Mouse (Mus musculus): Measurements from ENCODE around the gene Col16a1.

The Col16a1 gene

DNA sequence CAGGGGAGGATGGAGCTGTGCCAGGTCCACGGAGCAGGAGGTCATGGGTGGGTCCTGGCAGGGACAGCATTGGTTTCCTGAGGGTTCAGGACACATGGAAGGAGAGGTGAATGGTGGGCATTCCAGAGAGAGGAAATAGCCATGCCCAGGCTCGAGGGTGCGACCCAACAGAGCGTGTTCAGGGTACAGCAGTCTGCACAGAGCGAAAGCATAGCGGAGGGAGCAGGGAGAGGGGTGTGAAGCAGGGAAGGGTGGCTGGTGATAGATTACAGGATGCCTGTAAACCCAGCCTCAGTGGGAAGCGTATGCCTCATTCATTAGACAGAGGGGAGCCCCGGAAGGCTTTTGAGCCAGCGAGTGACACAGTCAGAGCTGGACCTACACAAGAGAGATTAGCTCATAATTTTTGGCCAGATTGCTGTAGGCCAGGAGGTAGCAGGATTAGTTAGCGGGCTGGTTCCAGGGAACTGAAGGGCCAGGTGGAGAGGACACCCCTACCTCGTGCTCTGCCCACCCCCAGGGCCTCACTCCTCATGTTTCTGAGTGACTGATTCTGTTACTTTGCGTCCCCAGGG is 37.7 kb downstream of the Col16a1 start:
- peak; percentile 40 for DNase-seq

DNA sequence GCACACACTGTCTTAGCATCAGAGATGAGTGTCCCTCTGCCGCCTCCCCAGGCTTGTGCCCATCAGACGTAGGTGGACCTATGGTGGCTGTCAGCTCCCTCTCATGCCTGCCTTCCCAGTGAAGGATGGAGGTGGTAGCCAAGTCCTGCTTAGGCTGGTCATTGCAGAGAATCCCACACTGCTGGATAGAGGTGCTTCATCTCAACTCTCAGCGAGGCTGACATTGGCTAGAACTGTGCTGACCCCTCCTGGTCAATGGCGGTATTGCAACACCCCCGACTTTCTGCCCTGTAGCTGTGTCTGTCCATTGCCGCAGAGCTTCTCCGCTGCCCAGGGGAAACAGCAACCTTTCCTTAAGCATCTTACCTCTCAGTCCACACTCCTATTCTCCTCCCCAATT is 39.7 kb downstream of the Col16a1 start:
- peak; percentile 94 for DNase-seq

DNA sequence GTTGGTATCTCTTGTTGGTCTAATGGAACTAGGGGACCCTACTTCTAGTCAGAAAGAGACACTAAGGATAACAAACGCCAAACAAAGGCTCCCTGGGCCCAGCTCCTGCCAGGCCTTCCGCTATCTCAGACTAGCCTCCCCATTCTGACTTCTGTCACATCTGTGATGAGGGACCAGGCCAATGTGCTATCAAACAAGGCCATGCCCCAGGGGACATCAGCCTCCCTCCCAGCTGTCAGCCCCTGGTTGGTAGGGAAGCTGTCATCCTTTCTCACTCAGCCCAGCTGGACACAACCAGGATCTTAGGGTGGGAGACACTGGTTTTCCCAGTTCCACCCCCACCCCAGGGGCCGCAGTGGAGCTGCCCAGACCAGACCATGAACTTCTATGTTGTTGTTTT is 47.5 kb downstream of the Col16a1 start:
- DNase-seq, result no peak

DNA sequence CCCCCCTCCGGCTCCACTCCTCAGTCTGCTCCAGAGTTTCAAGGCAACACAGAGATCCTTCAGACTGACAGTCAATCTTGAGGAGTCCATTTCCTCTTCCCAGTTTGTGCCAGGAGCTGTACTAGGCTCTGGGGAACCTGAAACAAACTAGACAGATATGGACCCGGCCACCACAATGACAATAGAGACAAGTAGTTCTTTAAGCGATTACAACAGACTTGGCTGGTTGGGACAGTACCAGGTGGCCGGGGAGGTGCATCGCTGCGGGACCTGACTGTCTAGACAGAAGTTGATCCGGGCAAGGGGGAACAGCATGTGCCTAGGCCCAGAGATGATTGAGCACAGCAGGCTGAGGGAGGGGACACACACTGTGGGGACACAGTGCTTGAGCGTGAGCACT is 53.5 kb downstream of the Col16a1 start:
- peak; percentile 22 for DNase-seq

DNA sequence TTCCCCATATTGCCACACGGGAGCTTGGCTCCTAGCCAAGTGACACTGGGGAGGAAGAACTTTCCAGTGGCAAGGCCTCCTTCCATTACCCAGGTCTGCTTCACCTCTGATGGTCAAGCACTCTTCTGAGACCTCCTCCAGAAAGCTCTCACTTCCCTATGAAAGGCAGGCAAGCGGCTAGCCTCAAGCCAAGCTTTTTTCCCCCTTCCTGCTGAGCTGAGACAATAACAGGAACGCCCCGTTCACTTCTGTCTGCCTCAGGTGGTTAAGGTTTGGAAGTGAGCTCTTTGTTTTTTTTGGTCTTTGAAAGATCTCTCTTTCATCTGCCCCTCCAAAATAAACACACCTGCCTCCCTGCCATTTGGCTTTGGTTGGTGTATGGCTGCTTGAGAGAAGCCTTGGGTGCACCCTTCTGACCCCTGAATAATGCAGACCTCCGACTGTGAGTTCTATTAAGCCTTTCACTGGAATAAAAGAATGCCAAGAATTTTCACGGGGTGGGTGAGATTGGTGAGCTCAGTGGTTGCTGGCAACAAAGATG is 54.5 kb downstream of the Col16a1 start, which contains the start of gene Pef1:
Gene Pef1 (plus strand): TSS at position 448 of the 541 bp plus-strand sequence.
- no peak for DNase-seq

DNA sequence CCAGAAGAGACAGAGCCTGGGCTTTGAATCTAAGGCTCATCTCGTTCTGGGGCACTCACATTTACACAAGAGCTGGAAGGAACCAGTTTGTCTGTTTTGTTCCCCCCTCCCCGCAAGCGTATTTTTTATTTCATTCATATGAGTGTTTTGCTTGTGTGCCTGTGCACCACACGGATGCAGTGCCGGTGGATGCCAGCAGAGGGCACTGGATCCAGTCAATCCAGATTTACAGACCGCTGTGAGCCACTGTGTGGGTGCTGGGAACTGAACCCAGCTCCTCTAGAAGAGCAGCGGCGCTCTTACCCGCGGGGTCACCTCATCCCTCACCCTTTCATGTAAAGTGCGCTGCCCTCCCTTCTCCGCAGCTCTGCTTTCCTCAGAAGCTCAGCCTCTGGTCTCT is 56.0 kb downstream of the Col16a1 start:
- DNase-seq, result no peak

DNA sequence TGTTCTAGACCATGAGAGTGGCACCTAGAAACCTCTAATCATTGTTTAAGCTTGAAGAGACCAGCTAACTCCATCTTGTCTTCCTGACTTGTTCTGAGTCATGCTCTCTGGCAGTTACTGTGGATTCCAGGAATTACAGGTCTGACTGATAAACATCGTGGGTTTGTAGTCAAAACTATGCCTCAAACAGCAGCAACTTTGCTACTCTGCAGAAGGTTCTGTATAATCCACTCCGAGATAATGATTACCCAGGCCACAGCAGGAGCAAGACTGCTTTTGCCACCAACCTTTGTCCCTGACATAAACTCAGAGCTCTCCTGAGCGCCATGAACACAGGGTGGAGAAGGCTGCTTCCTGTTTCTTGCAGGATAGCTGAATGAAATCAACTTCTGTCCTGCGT is 56.9 kb downstream of the Col16a1 start:
- DNase-seq, result no peak

DNA sequence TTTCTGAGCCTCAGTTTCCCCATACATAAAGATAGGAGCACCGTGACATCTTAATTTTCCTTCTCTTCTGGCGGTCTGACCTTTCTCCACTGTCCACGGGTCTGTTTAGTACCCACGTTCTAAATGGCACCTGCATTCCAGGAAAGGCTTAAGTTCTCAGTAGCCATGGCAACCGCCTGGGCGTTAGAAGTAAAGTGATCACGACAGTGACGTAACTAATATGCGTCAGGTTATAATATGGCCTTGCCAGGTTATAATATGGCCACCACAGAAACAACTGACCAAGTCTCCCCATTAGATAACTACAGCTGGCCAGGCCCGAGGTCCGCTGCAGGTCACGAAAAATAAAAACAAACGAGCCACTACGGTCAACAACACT is 59.4 kb downstream of the Col16a1 start:
- DNase-seq, result no peak

DNA sequence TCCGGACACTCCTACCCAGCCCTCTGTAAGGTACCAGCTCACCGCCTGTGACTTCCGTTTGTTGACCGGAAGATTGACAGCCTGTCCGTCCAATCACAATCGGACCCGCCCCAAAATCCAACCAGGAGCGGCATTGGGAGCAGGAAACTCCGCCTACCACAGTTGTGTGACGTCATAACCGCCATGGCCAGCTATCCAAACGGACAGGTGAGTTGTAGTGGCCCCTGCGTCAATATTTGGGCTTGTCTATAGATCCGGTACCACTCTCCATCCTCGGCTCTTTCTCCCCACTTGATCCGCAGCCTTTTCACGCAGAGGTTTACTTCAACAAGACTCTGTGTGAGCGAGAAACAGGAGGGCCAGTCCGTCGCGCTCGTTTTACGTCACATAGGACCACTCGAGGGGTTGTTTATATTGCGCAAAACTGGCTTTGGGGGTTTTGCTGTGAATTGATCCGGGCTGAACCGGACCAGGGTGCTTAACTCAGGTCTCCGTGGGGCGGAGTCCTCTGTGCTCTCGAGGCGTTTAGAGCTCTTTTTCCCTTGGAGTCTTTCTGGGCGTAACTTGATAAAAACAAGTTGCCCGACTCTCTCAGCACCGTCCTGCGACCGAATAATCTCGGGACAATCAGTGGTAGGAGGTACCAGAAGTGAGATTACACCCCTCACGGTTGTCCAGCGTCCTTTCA is 59.9 kb downstream of the Col16a1 start:
- DNase-seq, result peak; percentile 100

DNA sequence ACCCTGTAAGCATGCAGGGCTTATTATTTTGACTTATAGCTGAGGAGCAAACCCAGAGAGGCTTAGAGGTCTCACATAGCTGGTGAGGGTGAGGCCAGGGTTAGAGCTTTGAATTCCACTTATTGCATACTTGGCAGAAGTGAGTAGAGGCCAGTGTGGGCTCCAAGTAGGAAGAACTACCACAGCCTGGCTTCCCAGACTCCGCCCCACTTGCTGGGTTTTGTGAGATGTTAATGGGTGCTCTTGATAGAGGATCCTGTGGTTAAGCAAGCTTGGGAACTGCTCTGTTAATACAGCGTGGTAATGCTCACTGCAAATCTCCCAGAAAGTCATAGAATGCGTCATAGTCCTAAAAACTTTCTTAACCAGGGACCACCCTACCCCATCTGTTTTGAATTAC is 61.3 kb downstream of the Col16a1 start:
- no peak for DNase-seq

DNA sequence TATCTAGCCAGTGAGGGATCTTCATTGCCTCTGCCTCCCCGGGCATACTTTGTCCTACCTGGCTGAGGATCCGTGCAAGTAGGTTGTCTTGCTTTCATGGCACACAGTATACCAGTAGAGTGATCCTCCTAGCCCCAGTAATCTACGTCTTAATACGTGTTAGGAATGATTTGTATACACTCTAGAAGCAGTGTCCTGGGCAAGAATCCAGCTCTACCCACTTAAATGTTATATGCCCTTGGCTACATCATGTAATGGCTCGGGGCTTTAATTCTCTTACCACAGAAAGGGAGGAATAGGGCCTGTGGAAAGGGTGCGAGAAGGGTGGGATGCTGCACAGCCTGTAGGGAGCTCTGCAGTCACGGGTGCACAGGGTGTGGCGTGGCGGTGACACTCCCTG is 62.0 kb downstream of the Col16a1 start:
- no peak for DNase-seq

DNA sequence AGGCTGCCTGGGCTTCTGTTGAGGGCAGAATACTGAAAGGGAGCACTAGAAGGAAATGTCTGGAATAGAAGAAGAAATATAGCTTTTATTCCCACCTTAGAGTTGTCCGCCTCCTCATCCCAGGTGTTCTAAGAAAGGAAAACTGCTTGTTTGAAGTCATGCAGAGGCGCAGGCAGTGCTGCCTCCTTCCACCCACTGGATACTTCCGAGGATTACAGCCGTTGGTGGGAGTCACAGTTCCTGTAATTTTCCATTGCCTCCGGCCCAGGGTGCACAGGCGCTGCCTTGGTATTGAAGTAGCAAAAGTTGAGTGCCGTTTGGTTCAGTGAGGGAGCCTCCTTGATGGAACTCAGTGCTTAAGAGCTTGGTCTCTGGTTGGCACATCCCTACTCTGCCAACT is 62.5 kb downstream of the Col16a1 start:
- no peak for DNase-seq

DNA sequence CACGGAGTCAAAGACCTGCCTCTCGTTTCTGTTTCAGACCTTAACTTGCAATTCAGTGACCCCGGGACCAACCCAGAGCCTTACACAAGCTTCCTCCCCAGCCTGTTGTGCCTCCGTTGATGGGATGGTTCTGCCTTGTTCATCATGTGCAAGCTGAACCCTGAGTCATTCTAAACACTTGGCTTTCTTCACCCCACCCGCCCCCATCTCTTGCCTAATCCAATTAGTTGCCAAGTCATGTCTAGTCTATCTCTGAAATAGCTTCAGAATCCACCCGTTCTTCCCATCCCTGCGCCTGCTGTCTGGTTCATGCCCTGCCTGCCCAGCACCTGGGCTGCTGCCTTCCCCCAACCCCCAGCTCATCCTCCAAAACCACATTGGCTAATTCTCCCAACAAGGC is 64.7 kb downstream of the Col16a1 start:
- DNase-seq, result no peak

DNA sequence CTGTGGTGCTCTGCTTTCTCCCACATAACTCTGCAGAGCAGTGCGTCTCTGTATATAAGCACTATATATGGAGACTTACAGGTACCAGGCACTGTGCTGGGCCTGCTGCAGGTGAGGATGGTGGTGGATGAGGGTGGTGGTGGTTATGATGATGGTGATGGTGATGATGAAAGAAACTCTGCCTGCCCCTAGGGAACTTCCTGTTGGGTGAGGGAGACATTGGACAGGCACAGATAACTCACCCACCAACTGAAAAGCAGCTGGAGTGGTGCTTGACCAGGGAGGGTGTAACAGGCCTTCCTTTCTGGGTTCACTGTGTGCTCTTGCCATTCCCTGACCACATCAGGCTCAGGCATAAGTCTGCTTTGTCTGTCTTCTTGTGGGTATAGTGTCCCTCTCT is 65.1 kb downstream of the Col16a1 start:
- DNase-seq, result no peak

DNA sequence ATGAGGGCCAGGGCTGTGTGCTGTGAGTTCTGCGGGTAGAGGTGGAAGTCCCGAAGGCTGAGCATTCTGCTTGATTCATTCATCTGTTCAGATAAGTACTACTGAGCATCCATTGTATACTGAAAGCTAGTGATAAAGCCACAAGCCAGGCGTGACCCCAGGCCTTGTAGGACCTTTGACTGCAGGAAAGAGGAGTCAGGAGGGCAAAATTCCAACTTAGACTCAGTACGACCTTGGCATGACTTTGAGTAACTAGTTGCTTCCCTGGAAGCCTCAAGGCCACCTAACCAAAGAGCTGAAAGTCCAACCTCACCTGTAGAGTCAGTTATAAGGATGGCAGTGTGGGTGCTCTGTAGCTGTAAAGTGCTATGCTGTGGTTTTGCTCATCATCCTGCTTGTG is 73.1 kb downstream of the Col16a1 start:
- DNase-seq, result no peak

DNA sequence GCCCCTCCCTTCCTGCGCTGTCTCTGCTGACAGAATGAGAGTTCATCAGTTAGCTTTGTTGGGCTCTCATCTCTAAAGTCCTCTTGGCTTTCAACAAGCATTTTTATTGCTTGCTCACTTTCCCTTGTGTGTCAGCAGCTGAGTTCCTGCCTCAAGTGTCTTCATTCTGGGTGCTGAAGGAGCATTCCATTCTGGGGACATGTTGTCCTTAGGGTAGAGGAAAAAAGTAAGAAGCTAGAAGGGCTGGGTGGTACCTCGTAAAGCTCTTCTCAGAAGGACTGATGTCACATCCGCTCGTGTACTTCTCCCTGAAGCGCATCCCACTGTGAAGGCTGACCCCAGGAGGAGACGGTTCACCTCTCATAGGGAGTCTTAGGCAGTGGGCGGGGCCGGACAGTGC is 73.9 kb downstream of the Col16a1 start:
- no peak for DNase-seq

DNA sequence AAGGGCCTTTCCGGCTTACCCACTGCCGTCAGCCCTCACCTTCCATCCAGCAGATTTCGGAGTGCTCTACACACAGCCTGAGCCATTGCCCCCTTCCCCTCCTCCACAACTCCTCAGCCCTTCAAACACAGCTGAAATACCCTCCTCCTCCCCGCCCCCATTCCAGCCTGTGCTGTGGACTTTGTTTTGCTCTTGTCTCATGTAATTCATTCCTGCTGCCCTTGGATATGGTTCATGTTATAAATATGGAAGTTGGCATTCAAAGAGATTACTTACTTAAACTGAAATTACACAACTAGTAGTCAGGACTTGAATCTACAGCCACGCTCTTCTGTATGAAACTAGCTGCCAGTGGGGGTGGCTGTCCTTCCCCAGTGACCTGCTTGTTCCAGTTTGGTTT is 75.4 kb downstream of the Col16a1 start:
- no peak for DNase-seq

DNA sequence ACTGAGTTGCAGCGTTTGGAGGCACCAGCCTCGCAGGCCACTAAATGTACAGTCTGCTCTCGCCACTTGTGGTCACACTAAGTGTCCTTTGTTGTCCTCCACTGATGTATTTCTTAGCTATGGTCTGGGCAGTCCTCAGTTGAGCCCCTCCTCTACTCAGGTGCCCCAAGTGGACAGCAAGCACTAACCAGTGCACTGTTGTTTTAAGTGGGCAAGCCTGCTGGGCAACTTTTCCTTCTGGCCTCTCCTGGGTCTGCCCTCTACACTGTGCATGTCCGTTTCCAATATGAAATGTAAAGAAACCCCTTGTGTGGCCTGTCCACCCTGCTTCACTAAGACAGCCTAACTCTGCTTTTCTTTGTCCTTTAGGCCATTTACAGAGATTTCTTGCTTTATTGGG is 76.5 kb downstream of the Col16a1 start:
- DNase-seq, result no peak

DNA sequence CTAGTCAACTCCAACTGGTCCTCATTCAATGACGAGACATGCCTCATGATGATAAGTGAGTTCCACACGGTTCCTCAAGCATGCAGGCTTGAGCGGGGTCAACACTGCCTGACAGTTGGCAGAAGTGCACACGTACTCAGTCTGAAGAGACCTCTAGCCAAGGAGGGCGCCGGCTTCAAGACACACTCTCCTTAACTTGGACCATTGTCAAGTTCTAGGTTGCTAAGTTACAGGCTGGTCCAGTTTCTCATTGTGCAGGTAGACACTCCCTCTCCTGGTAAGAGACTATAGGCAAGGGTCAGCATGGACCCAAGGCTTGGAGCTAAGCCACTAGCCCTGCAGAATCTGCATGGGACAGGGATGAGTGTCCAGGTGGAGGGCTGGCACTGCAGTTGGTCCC is 77.5 kb downstream of the Col16a1 start:
- no peak for DNase-seq

DNA sequence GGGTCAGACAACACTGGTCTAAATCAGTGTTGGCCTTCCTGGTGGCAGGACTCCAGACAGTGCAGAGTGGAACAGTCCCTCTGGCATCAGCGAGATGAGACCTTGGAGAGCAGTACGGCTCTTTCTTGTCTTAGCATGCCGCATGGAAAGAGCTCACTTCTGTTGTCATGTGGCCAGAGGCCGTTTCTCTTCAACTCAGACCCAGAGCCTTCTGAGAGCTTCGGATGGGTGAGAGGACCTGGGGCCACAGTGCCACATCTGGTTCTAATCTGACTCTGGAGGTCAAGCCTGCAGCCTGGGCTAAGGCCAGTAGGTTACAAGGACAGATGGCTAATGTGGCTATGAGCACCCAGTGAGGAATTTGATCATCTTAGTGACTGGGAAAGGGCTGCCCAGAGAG is 78.3 kb downstream of the Col16a1 start:
- no peak for DNase-seq

DNA sequence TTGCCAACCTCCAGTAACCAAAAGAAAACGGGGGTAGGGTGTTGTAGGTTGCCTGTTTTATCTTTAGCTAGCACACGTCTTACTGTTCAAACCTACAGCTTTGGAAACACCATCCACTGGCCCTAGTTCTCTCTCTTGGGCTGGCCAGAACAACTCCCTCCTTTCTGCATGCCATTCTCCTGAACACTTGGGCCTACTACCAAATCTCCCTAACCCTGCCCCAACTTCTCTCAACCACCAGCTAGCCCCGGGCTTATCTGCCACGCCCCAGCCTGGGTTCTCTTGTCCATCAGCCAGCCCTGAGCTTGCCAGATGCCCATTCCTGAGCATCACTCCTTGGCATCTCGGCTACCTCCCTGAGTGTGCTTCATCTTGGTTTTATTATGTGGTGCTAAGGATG is 81.3 kb downstream of the Col16a1 start:
- DNase-seq, result no peak

DNA sequence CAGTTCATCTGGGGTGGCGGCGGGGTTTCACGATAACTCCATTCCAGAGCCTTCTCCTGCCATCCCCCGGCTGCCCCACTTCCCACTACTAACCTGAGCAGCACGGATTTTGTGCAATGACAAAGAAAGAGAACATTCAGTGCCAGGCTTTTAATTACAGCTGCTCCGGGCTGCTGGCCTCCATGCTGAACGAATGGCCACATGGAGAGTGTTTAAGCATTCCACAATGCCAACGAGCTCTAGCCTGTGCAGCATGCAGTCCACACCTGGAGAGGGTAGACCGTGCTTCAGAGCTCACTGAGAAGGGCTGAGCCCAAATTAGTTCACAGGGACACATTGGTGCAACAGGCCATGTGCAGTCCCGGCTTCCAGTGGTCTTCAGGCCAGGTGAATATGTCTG is 82.4 kb downstream of the Col16a1 start:
- no peak for DNase-seq

DNA sequence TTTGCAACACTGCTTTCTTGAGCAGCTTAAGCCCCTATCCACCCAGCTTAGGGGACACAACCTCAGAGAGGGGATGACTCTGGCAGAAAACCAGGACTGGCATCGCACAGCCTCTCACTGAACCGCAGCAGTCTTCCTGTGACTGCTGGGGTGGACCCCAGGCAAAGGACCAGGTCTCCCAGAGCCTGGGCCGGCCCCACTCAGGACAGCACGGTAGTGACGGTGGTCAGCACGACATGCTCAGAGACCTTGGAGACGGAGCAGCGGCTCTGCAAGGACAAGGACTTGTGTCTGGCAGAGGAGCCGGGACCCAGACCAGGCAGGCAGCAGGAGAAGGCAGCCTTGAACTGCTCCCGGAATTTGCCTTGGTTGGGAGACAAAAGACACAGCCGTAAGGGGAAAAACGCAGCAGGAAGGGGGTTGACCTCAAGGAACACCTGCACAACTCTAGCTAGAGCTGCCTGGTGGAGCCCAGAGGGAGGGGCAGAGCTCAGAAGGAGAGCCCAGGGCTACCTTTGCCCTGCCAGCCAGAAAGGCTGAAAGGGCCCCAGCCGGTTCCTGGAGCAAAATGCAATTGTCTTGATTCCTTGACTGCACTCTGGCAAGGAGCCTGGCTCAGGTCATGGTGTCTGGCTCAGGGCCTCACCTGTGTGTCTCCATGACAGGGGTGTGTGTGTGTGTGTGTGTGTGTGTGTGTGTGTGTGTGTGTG is 83.2 kb downstream of the Col16a1 start:
- DNase-seq, result no peak

DNA sequence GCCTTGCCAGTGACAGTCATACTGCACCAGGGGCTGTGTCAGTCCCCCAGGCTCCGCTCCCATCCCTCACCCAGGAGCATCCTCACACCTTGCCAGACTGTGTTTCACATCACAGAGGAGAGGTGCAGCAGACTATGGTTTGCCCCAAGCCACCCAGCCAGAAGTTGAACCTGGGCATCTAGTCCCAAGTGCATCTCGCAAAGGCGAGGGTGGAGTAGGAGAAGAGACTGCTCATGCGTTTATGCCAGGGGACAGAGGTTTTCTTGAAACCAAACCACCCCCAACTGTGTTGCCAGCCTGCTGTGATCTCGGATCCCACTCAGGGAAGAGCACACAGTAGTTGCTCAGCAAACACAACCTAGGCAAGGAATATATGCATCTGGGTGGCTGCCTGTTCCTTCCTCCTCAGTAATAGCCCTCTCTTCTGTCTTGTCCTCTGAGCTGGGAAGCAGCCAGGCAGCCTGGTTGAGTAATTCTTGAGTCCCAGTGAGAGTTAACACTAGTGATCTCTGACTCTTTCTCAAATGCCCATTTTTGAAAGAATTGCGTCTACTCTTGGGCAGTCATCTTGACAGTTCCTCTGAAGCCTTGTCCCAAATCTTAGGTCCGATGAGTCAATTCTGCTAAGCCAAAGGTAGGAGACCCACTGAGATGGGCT is 83.9 kb downstream of the Col16a1 start:
- no peak for DNase-seq
